Mouse (Mus musculus) forebrain, embryonic 13.5 days (tissue): ENCODE measurements at regions not wholly inside any gene's neighbourhood (a gene's known extent, or its start where the extent isn't known, plus 50 kb on each side); places are given as distances from the start of the nearest gene placed in this dataset.

ENCODE experiments used
- ATAC-seq: fragments of 200-750 bp; cut with Nextera tagmentation; 2 replicates; pipeline ENCODE4 v1.8.0; 2017
- H3K27ac ChIP-seq: fragments of 300-500 bp; sonication (generic); 2 replicates; pipeline ENCODE4 v1.5.1; 2015; ENCODE audit warnings: inconsistent platforms, mild to moderate bottlenecking, moderate library complexity
- H3K27me3 ChIP-seq: fragments of 300-500 bp; sonication (generic); 2 replicates; pipeline ENCODE4 v1.6.1; 2015; ENCODE audit warnings: mild to moderate bottlenecking, inconsistent platforms
- H3K36me3 ChIP-seq: fragments of 300-500 bp; sonication (generic); 2 replicates; pipeline ENCODE4 v1.6.1; 2015; ENCODE audit warnings: mild to moderate bottlenecking, inconsistent platforms; ENCODE audit not compliant: poor library complexity, severe bottlenecking
- H3K4me1 ChIP-seq: fragments of 300-500 bp; sonication (generic); 2 replicates; pipeline ENCODE4 v1.6.1; 2015; ENCODE audit warnings: inconsistent platforms
- H3K4me2 ChIP-seq: fragments of 300-500 bp; sonication (generic); 2 replicates; pipeline ENCODE4 v1.6.1; 2015; ENCODE audit warnings: inconsistent platforms, mild to moderate bottlenecking, moderate library complexity
- H3K4me3 ChIP-seq: fragments of 300-500 bp; sonication (generic); 2 replicates; pipeline ENCODE4 v1.5.1; 2015; ENCODE audit warnings: mild to moderate bottlenecking, inconsistent platforms
- H3K9ac ChIP-seq: fragments of 300-500 bp; sonication (generic); 2 replicates; pipeline ENCODE4 v1.6.1; 2015; ENCODE audit warnings: mild to moderate bottlenecking, inconsistent platforms
- H3K9me3 ChIP-seq: fragments of 300-500 bp; sonication (generic); replicated peaks from 2 replicates; pipeline ENCODE4 v1.6.1; 2016; ENCODE audit warnings: inconsistent platforms
- WGBS: fragments of 180-500 bp; shearing (Covaris S2); methylation state at CpG from one replicate; pipeline ENCODE4 v1.1.7; 2015; 5-methylcytosine and 5-hydroxymethylcytosine counted together

GRCm38 (mm10) chr5:119257374-119258120, 412.9 kb upstream of the Tbx3 start:
- no peak for ATAC-seq
- Histone ChIP-seq H3K27me3 (no peaks in the 10 kb centered on the region), H3K36me3 (no peaks in the 10 kb centered on the region), H3K4me3 (no peak overlapping the region), H3K4me2 (no peak overlapping the region), H3K4me1 (peaks cover 8% of the 10 kb centered on the region), H3K9ac (no peak overlapping the region), H3K27ac (no peak overlapping the region), H3K9me3 (no peaks in the 10 kb centered on the region)
- 38% methylated on average over 21 of the region's 21 CpGs for WGBS

- H3K9ac ChIP-seq, result no peak overlapping the region
Measured at GRCm38 (mm10) chr5:119258831-119259230, 411.6 kb upstream of the Tbx3 start.

DNA sequence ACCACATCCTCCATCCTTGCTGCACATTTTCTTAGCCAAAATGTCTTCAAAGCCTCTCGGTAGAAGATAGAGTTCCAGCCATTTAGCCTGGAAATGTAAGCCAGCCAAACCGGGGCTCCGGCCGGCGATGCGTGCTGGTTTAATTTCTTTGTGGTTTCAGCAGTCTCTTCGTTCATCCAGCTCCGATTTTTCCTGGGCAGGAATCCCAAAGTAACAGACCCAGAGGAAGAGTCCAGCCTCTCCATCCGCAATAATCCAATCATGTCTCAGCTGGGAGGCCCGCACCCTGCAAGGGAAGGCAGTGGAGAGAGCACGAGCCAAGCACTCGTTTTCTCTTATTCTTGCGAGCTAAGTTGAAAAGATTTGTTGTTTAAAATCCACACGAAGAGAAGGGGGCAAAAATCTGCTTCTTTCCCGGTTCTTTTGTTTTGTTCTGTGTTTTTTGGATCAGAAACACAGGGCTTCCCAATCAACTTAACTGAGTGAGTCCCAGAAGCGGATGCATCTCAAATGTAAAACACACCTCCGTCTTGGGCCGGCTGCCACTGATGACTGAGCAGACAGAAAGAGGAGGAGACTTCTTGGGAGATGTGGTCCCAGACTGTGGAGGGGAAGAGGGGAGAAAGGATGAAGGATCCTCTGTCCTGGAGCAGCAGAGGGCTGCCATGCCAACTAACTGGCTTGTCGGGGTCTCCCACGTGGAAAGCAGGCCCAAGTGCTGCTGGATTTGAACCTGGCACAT, 405.1 kb upstream of the Tbx3 start:
- Histone ChIP-seq H3K36me3 (no peaks in the 10 kb centered on the region), H3K27ac (no peak overlapping the region), H3K9me3 (no peaks in the 10 kb centered on the region), H3K4me1 (no peaks in the 10 kb centered on the region), H3K4me3 (no peak overlapping the region), H3K27me3 (no peaks in the 10 kb centered on the region), H3K9ac (no peak overlapping the region), H3K4me2 (no peak overlapping the region)
- no peak for ATAC-seq
- 62% methylated on average over 20 of the region's 20 CpGs for WGBS

More at GRCm38 (mm10) chr5:119258831-119259230, 411.6 kb upstream of the Tbx3 start:
- no peak for ATAC-seq
- WGBS, result 95% methylated on average over 5 of the region's 5 CpGs
- no peak overlapping the region for H3K4me2 ChIP-seq
- H3K4me1 ChIP-seq, result peaks cover 8% of the 10 kb centered on the region
- no peak overlapping the region for H3K4me3 ChIP-seq
- no peak overlapping the region for H3K27ac ChIP-seq
- no peaks in the 10 kb centered on the region for H3K27me3 ChIP-seq
- no peaks in the 10 kb centered on the region for H3K9me3 ChIP-seq
- H3K36me3 ChIP-seq, result no peaks in the 10 kb centered on the region

DNA sequence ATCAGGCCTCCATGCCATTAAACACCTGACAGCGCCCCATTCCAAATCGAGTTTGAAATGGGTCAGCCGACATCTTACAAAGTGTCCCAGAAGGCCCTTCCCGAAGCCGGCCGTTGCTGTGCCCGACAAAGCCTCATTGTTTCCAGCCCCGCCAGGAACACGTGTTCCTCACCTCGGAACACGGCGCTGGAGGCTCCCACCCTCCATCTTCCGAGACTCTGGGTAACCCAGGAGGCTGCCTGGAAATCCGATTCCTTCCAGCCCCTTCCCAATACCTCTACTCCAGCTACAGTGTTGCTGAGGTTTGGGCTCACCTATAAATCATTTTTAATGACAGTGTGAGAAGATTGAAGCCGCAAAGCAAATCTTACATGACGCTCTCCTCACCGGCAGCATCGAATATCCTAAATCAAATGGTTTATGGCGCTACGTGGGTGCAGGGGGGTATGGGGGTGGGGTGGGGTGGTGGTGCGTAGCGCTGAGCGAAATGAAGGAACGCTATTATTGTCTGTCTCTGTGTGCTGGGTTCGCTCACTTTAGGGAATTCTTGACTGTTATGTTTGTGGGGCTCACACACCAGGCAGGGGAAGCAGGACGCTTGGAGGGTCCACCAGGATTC, 399.1 kb upstream of the Tbx3 start:
- WGBS, result 89% methylated on average over 26 of the region's 26 CpGs
- Histone ChIP-seq H3K4me2 (no peak overlapping the region), H3K9ac (no peak overlapping the region), H3K27me3 (no peaks in the 10 kb centered on the region), H3K9me3 (no peaks in the 10 kb centered on the region), H3K36me3 (no peaks in the 10 kb centered on the region), H3K27ac (no peak overlapping the region), H3K4me3 (no peak overlapping the region), H3K4me1 (0 out of 2 replicates have a peak, but pooled peaks cover 3% of the 10 kb centered on the region)
- no peak for ATAC-seq

GRCm38 (mm10) chr5:119273203-119273602, 397.3 kb upstream of the Tbx3 start:
- ATAC-seq, result no peak
- H3K4me2 ChIP-seq, result no peak overlapping the region
- no peak overlapping the region for H3K4me3 ChIP-seq
- WGBS, result 80% methylated on average over 7 of the region's 7 CpGs
- no peaks in the 10 kb centered on the region for H3K36me3 ChIP-seq
- no peaks in the 10 kb centered on the region for H3K9me3 ChIP-seq
- no peak overlapping the region for H3K9ac ChIP-seq
- H3K27ac ChIP-seq, result no peak overlapping the region
- 0 out of 2 replicates have a peak, but pooled peaks cover 3% of the 10 kb centered on the region for H3K4me1 ChIP-seq
- H3K27me3 ChIP-seq, result no peaks in the 10 kb centered on the region

DNA sequence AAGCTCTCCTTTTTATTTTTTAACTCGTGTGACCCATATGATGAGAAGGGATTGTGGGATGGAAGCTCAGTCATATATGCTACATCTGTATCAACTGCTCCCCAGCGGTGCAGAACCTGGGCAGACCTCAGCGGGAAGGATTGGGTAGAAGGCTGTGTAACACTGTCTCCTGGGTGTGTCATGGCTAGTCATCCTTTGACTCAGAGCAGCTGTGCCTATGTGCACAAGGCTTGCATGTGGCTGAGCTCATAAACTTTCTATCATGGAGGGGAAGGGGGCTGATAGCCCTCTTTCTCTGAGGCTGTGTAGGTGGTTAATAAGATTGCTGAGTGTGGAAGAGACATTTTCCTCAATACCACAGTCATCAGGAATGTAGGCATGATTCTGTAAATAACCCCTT, 396.9 kb upstream of the Tbx3 start:
- no peaks in the 10 kb centered on the region for H3K9me3 ChIP-seq
- no peaks in the 10 kb centered on the region for H3K36me3 ChIP-seq
- H3K4me2 ChIP-seq, result no peak overlapping the region
- ATAC-seq, result no peak
- 88% methylated on average over 3 of the region's 3 CpGs for WGBS
- no peak overlapping the region for H3K4me3 ChIP-seq
- H3K27ac ChIP-seq, result no peak overlapping the region
- no peaks in the 10 kb centered on the region for H3K27me3 ChIP-seq
- H3K9ac ChIP-seq, result no peak overlapping the region
- 0 out of 2 replicates have a peak, but pooled peaks cover 3% of the 10 kb centered on the region for H3K4me1 ChIP-seq

DNA sequence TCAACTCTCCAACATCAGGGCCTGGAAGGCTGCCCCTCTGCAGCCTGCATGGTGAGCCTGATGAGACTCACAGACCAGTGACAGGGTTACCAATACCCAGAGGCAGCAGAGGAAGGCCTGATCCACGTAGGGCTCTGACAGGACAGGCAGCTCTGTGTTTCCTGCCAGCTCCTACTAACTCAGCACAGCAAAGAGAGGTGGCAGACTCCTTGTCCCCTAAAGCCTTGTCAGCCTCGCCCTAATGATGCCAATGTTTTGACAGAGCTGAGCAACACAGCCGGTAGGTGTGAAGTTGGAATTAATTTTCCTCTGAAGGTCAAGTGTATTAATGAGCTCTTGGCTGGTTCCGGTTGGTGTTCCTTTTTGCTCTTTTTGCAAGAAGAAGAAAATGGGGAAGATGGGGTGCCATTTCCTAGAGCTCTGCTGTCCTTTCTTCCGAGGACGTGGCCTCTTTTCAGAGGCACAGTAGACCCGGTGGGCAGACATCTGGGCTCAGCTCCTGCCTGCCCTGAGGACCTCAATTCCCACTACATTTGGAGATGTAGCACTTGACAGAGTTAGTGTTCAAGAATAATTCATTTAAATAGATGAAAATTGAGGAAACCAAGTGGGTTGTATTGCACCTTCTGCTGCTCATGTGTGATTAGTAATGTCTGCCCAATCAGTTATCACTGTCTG, 395.5 kb upstream of the Tbx3 start:
- H3K27me3 ChIP-seq, result no peaks in the 10 kb centered on the region
- no peak overlapping the region for H3K4me2 ChIP-seq
- no peaks in the 10 kb centered on the region for H3K36me3 ChIP-seq
- H3K4me1 ChIP-seq, result 0 out of 2 replicates have a peak, but pooled peaks cover 3% of the 10 kb centered on the region
- no peak overlapping the region for H3K4me3 ChIP-seq
- ATAC-seq, result peak; percentile 74
- 52% methylated on average over 7 of the region's 7 CpGs for WGBS
- no peak overlapping the region for H3K27ac ChIP-seq
- no peaks in the 10 kb centered on the region for H3K9me3 ChIP-seq
- H3K9ac ChIP-seq, result no peak overlapping the region

DNA sequence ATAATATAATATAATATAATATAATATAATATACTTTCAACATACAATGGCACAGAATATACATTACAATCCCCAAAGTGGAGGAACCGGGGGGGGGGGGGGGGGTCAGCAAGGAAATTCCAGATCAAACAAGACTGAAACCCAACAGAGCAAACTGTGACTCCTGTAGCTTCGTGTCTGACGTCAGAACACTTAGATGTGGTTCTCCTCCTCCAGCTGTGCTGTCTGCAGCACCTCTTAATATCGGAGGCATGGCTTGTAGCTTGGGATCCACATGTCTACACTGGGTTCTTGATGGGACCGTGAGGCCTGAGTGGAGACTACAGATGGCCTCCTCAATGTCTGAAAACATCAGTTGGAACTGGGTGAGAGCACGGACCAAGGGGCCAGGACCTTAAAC, 390.3 kb upstream of the Tbx3 start:
- Histone ChIP-seq H3K27me3 (no peaks in the 10 kb centered on the region), H3K27ac (no peak overlapping the region), H3K9me3 (peaks cover 5% of the 10 kb centered on the region; the same call in 1 of the 2 replicates), H3K4me2 (no peak overlapping the region), H3K9ac (no peak overlapping the region), H3K36me3 (no peaks in the 10 kb centered on the region), H3K4me3 (no peak overlapping the region), H3K4me1 (no peaks in the 10 kb centered on the region)
- 88% methylated on average over 6 of the region's 6 CpGs for WGBS
- ATAC-seq, result no peak

- Histone ChIP-seq H3K9ac (no peak overlapping the region), H3K4me1 (no peaks in the 10 kb centered on the region), H3K27ac (no peak overlapping the region), H3K4me3 (no peak overlapping the region), H3K4me2 (no peak overlapping the region), H3K27me3 (peaks cover 1% of the 10 kb centered on the region; the same call in 1 of the 2 replicates), H3K9me3 (no peaks in the 10 kb centered on the region), H3K36me3 (no peaks in the 10 kb centered on the region)
- WGBS, result 94% methylated on average over 5 of the region's 5 CpGs
- ATAC-seq, result no peak
Measured at GRCm38 (mm10) chr5:119289808-119290207, 380.7 kb upstream of the Tbx3 start.

DNA sequence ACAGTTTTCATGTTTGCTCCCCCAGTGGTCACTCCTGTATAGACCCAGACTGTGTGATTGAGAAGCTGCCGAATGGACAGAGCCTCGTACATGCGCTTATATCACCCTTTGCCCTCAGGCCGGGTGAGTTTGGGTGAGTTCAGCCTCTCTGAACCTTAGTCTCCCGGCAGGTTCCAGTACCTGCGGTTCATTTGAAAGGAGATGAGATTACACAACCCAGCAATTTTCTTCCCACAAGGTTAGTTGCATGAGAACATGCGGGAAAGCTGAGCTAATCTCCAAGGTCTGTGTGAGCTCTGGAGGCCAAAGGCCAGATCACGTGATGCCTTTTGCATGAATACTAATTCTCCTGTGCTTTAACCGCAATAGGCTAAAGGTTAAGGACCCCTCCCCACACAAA, 378.1 kb upstream of the Tbx3 start:
- H3K27me3 ChIP-seq, result peaks cover 11% of the 10 kb centered on the region; the same call in 1 of the 2 replicates
- H3K4me2 ChIP-seq, result no peak overlapping the region
- no peak overlapping the region for H3K4me3 ChIP-seq
- peaks cover 12% of the 10 kb centered on the region for H3K4me1 ChIP-seq
- H3K27ac ChIP-seq, result no peak overlapping the region
- WGBS, result 83% methylated on average over 9 of the region's 9 CpGs
- no peak for ATAC-seq
- H3K36me3 ChIP-seq, result no peaks in the 10 kb centered on the region
- H3K9me3 ChIP-seq, result no peaks in the 10 kb centered on the region
- H3K9ac ChIP-seq, result no peak overlapping the region

DNA sequence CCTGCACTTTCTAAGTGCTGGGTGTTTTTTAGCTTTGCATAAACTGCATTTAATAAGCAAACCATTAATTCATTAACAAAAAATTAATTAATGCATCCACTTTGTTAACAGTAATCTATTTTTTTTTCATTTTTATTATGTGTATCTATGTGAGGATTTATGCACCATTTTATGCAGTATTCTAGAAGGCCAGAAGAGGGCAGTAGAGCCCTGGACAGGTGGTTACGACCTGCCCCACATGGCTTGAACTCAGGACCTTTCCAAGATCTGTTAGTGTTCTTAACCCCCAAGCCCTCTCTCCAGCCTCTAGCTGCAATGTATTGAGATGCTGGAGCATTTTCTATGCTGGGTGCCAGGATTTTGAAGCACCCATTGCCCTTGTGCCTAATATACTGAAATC, 377.6 kb upstream of the Tbx3 start:
- no peak overlapping the region for H3K4me3 ChIP-seq
- no peak overlapping the region for H3K27ac ChIP-seq
- peaks cover 12% of the 10 kb centered on the region for H3K4me1 ChIP-seq
- no peak for ATAC-seq
- 86% methylated on average over 1 of the region's 1 CpGs for WGBS
- H3K9ac ChIP-seq, result no peak overlapping the region
- no peaks in the 10 kb centered on the region for H3K9me3 ChIP-seq
- H3K4me2 ChIP-seq, result no peak overlapping the region
- no peaks in the 10 kb centered on the region for H3K36me3 ChIP-seq
- peaks cover 15% of the 10 kb centered on the region; the same call in 1 of the 2 replicates for H3K27me3 ChIP-seq

DNA sequence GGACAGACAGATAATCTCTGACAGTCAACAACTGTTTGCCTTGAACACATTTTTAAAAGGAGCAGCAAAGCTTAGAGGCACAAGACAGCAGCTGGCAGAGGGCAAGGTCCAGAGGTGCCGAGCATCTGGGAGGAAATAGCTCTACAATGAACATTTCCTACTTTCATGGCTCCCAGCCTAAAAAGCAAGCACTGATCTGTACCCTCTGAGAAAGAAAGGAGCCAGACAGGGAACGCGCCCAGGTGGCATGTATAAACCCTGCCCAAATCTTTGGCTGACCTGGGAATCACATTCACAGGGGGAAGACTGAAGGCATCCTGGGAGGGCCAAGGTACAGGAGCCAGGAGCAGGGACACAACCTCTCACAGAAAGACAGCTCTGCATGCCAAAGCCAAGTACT, 371.2 kb upstream of the Tbx3 start:
- peaks cover 24% of the 10 kb centered on the region; the same call in 1 of the 2 replicates for H3K27me3 ChIP-seq
- H3K9me3 ChIP-seq, result no peaks in the 10 kb centered on the region
- no peak for ATAC-seq
- H3K4me2 ChIP-seq, result no peak overlapping the region
- peaks cover 12% of the 10 kb centered on the region for H3K4me1 ChIP-seq
- H3K9ac ChIP-seq, result no peak overlapping the region
- WGBS, result 82% methylated on average over 3 of the region's 3 CpGs
- no peak overlapping the region for H3K4me3 ChIP-seq
- H3K27ac ChIP-seq, result no peak overlapping the region
- no peaks in the 10 kb centered on the region for H3K36me3 ChIP-seq
